9 mouse cellular contexts compared by ENCODE assay signal in the genomic region with DNA sequence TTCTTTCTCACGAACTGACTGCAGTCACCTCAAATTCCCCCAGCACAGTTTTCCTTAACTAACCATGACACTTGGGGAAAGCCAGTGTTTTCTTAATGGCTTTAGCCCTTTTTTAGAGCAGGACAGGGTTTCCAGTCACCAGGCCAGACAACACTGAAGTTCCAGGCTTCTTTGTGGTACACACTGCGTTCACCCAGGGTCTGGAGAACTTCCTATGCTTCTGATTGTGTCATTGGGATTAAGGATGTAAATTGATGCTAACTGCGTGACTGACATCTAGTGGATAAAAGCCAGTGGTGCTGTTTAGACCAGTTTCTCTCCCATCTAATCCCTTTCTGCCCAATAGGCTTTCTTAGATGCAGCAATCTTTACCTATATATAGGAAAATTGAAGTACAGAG.
DNase-seq lines count a peak whose midpoint lies in the region; ATAC-seq and TF ChIP-seq lines count a peak whose summit lies in the region.
"Had no signal": no experiment of that assay in that cellular context is flagged by ENCODE, and none has a peak within 500 bp of the region (broad histone marks: within the 10 kb centered on the region; RNA-seq: fewer than 3 reads in every experiment).

No protein-coding gene starts in this region.

- intact Hi-C loops in gastrocnemius, adult 2 months (cut with DNase I), result no loop called here

- no peaks in the 10 kb centered on the region for H3K36me3 ChIP-seq in forebrain, embryonic 13.5 days (ENCODE audit: poor library complexity, severe bottlenecking)
- no peaks in the 10 kb centered on the region for H3K36me3 ChIP-seq in stomach, embryonic 14.5 days (ENCODE audit: control insufficient read depth, insufficient read depth, low read length)
- H3K36me3 ChIP-seq: heart, embryonic 15.5 days had no signal

- peak; percentile 56 for TF ChIP-seq CTCF in gastrocnemius, adult 2 months (IDR thresholded peaks at IDR 0.05)

- WGBS in forebrain, embryonic 13.5 days, result 29% methylated on average over 3 of the region's 3 CpGs
- 29% methylated on average over 3 of the region's 3 CpGs for WGBS in stomach, embryonic 14.5 days

- no peak for DNase-seq in gastrocnemius, adult 2 months
- no peak for DNase-seq in gastrocnemius, adult 18-20 months (ENCODE audit: low spot score)
- DNase-seq in MEL-GATA-1-ER (ENCODE audit: extremely low read depth, low read depth), result peak; percentile 13
- peak; percentile 19 to 27 for DNase-seq in kidney, postnatal 4 days
- DNase-seq in testis, postnatal 14 days (ENCODE audit: low spot score), result no peak

- no peak overlapping the region for H3K9ac ChIP-seq in forebrain, embryonic 13.5 days
- H3K9ac ChIP-seq in stomach, embryonic 14.5 days (replicated peaks; ENCODE audit: low read depth, low read length), result no peak overlapping the region
- H3K9ac ChIP-seq: heart, embryonic 15.5 days had no signal

- H3K4me1 ChIP-seq in forebrain, embryonic 13.5 days, result peaks cover 11% of the 10 kb centered on the region
- H3K4me1 ChIP-seq in stomach, embryonic 14.5 days (ENCODE audit: control insufficient read depth, insufficient read depth, low read length), result 0 out of 2 replicates have a peak, but pooled peaks cover 4% of the 10 kb centered on the region

- H3K4me3 ChIP-seq in gastrocnemius, adult 2 months, result no peak overlapping the region
- no peak overlapping the region for H3K4me3 ChIP-seq in forebrain, embryonic 13.5 days
- H3K4me3 ChIP-seq in stomach, embryonic 14.5 days (ENCODE audit: low read depth, low read length), result no peak overlapping the region
- H3K4me3 ChIP-seq: heart, embryonic 15.5 days had no signal

- H3K9me3 ChIP-seq in forebrain, embryonic 13.5 days (replicated peaks), result no peaks in the 10 kb centered on the region; the same call in 1 of the 2 replicates
- no peaks in the 10 kb centered on the region for H3K9me3 ChIP-seq in stomach, embryonic 14.5 days (ENCODE audit: control insufficient read depth, low read depth, low read length)
- H3K9me3 ChIP-seq: heart, embryonic 15.5 days had no signal

- H3K27ac ChIP-seq in gastrocnemius, adult 2 months, result no peak overlapping the region
- no peak overlapping the region for H3K27ac ChIP-seq in forebrain, embryonic 13.5 days
- no peak overlapping the region for H3K27ac ChIP-seq in stomach, embryonic 14.5 days (ENCODE audit: low read length)
- H3K27ac ChIP-seq: heart, embryonic 15.5 days had no signal

- no peak overlapping the region for H3K4me2 ChIP-seq in forebrain, embryonic 13.5 days
- H3K4me2 ChIP-seq in stomach, embryonic 14.5 days (replicated peaks; ENCODE audit: low read depth, low read length), result no peak overlapping the region
- H3K4me2 ChIP-seq: heart, embryonic 15.5 days had no signal

- ATAC-seq in forebrain, embryonic 13.5 days, result peak; percentile 76
- peak; percentile 68 for ATAC-seq in megakaryocyte progenitor cell, adult 5-6 weeks (replicated peaks; ENCODE audit: poor library complexity)
- ATAC-seq in stomach, embryonic 14.5 days (ENCODE audit: insufficient number of reproducible peaks, insufficient read depth, low FRiP score, low read depth), result peak; percentile 46; the same call in 1 of the 2 replicates

- peaks cover 10% of the 10 kb centered on the region for H3K27me3 ChIP-seq in forebrain, embryonic 13.5 days
- no peaks in the 10 kb centered on the region for H3K27me3 ChIP-seq in stomach, embryonic 14.5 days (ENCODE audit: control insufficient read depth, insufficient read depth, low read length)

Comparison
In these comparisons a context has a peak if more than half of its experiments do, and no peak if none do; other contexts are left out.
1. DNase-seq: peak in MEL-GATA-1-ER (single experiment) and kidney, postnatal 4 days (2 of 2); none in gastrocnemius, adult 2 months (single experiment), gastrocnemius, adult 18-20 months (single experiment) and testis, postnatal 14 days (single experiment).
2. Peak in every context shown above with its lines, with median percentiles within 50 percentile points of each other: ATAC-seq.